Mouse (Mus musculus) liver, embryonic 15.5 days (tissue): ENCODE results near the gene Tagln3. TPM values are rescaled to one million over a fixed set of nuclear protein-coding genes. Genes with fewer than 3 reads are reported as not detected.

Experiments
- ATAC-seq: fragments of 200-750 bp; cut with Nextera tagmentation; 2 replicates; pipeline ENCODE4 v1.8.0; 2017; ENCODE audit warnings: moderate number of reproducible peaks, mild to moderate bottlenecking, moderate library complexity; ENCODE audit not compliant: insufficient read depth
- H3K27ac ChIP-seq: fragments of 300-500 bp; sonication (generic); replicated peaks from 2 replicates; pipeline ENCODE4 v1.5.1; 2015; ENCODE audit warnings: mild to moderate bottlenecking, inconsistent platforms
- H3K27me3 ChIP-seq: fragments of 300-500 bp; sonication (generic); 2 replicates; pipeline ENCODE4 v1.6.1; 2015; ENCODE audit warnings: mild to moderate bottlenecking, inconsistent platforms
- H3K36me3 ChIP-seq: fragments of 300-500 bp; sonication (generic); replicated peaks from 2 replicates; pipeline ENCODE4 v1.6.1; 2015; ENCODE audit warnings: moderate library complexity, mild to moderate bottlenecking, inconsistent platforms
- H3K4me1 ChIP-seq: fragments of 300-500 bp; sonication (generic); replicated peaks from 2 replicates; pipeline ENCODE4 v1.6.1; 2015; ENCODE audit warnings: inconsistent platforms
- H3K4me2 ChIP-seq: fragments of 300-500 bp; sonication (generic); 2 replicates; pipeline ENCODE4 v1.6.1; 2015; ENCODE audit warnings: moderate library complexity, mild to moderate bottlenecking, inconsistent platforms
- H3K4me3 ChIP-seq: fragments of 300-500 bp; sonication (generic); replicated peaks from 2 replicates; pipeline ENCODE4 v1.5.1; 2015; ENCODE audit warnings: mild to moderate bottlenecking, inconsistent platforms
- H3K9ac ChIP-seq: fragments of 300-500 bp; sonication (generic); 2 replicates; pipeline ENCODE4 v1.6.1; 2015; ENCODE audit warnings: moderate library complexity, mild to moderate bottlenecking, inconsistent platforms
- H3K9me3 ChIP-seq: fragments of 300-500 bp; sonication (generic); replicated peaks from 2 replicates; pipeline ENCODE4 v1.6.1; 2016; ENCODE audit warnings: inconsistent platforms
- WGBS: fragments of 180-500 bp; shearing (Covaris S2); methylation state at CpG from one replicate; pipeline ENCODE4 v1.1.7; 2015; ENCODE audit warnings: mixed read lengths; ENCODE audit not compliant: insufficient replicate concordance; 5-methylcytosine and 5-hydroxymethylcytosine counted together
- polyA plus RNA-seq: library from polyadenylated mRNA; unstranded; fragments of >200 nt; fragmentation: Nextera tagmentation; extraction: Ambion mirVana; gene quantifications from 2 replicates; pipeline ENCODE4 v1.2.1, GENCODE M21; 2015

Tagln3 gene
- polyA plus RNA-seq, 1 experiment from 2014 or later = 0.38 TPM

DNA sequence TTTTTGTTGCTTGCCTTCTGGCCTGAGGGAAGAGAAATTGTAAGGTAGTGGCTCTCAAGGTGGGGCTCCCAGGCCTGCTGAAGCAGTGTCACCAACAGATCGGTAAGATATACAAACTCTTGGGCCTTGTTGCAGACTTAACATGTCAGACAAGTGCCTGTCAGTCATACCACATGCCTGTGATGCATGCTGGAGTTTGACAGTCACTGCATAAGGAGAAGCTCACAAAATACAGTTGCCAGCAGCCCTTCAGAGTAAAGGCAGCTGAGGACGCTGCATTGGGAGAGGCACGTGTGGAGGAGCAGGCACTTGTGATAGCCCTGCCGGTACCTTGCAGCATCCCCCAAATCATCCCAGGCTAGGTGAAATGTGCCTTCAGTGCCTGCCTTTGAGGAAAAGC lies 6.1 kb downstream of the Tagln3 start:
- WGBS = 74% methylated on average over 4 of the region's 4 CpGs
- no peak overlapping the region for H3K9ac ChIP-seq
- H3K9me3 ChIP-seq = no peaks in the 10 kb centered on the region
- no peak for ATAC-seq
- no peak overlapping the region for H3K4me2 ChIP-seq
- no peaks in the 10 kb centered on the region for H3K4me1 ChIP-seq
- H3K27ac ChIP-seq = no peak overlapping the region
- H3K36me3 ChIP-seq = no peaks in the 10 kb centered on the region
- peaks cover 2% of the 10 kb centered on the region for H3K27me3 ChIP-seq
- no peak overlapping the region for H3K4me3 ChIP-seq

DNA sequence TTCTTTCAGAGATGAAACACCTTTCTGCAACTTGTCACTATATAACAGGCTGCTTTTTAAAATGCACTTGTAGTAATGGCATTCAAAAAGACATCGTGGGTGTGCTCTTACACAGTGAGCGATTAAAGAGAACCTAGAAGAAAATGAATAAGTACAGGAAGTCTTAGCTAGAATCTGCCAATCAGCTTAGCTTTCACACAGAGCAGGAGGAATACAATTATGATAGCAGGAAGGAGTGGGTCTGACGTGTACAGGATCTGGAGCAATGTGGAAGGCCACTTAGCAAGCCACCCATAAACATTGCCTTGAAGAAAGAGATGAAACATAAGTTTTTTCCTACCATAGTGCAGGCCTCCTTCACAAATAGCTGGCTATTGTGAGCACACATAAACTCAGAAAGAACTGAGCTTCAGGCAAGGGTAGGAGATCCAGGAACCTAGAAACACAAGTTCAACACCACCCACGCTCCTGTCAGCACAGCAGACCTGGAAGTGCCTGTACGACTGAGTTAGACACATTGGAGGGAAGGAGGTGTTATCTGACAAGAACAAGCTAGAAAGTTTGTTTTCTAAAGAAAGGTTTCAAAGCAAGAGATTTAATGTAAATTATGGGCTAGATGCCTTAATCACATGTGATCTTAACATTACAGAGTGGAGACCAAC lies 9.8 kb downstream of the Tagln3 start:
- no peak for ATAC-seq
- Histone ChIP-seq H3K9me3 (no peaks in the 10 kb centered on the region), H3K4me1 (no peaks in the 10 kb centered on the region), H3K27me3 (no peaks in the 10 kb centered on the region), H3K9ac (no peak overlapping the region), H3K36me3 (no peaks in the 10 kb centered on the region), H3K27ac (no peak overlapping the region), H3K4me2 (no peak overlapping the region), H3K4me3 (no peak overlapping the region)
- 58% methylated on average over 5 of the region's 5 CpGs for WGBS

DNA sequence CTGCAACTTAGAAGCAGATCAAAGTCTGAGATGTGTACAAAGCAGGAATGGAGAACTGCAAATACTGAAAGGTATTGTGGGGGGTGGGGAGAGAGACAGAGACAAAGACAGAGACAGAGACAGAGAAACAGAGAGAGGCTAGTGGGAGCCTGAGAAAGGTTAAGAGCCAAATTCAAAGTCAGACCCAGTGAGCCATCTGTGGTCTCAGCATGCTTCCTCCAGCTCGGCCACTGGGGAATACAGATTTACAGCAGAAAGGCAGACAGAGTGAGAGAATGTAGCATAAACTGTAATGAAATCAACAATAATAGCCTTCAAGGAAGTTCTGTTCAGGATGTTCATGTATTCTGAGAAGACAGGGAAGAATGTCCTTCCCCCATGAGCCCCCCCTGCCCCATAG lies 10.5 kb downstream of the Tagln3 start:
- Histone ChIP-seq H3K9me3 (no peaks in the 10 kb centered on the region), H3K9ac (no peak overlapping the region), H3K4me1 (no peaks in the 10 kb centered on the region), H3K4me3 (no peak overlapping the region), H3K27me3 (no peaks in the 10 kb centered on the region), H3K27ac (no peak overlapping the region), H3K4me2 (no peak overlapping the region), H3K36me3 (no peaks in the 10 kb centered on the region)
- 37% methylated on average over 1 of the region's 1 CpGs for WGBS
- no peak for ATAC-seq

DNA sequence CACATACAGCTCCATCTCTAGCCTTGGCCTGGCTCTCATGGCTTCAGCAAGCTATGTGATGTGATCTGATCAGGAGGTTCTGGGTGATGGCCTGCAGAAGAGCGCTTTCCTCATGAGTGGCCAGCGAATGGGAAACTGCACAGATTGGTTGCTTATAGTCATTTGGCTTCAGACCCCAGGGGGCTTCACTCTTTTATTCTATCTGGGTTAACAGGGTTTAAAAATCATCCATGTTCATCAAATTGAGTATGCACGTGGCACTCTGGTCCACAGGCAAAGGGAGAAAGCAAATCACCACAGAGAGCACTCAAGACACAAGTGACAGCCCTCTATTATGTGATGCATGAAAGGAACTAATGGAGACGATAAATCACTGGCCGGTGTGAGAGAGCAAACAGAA lies 11.1 kb downstream of the Tagln3 start:
- Histone ChIP-seq H3K27ac (no peak overlapping the region), H3K9me3 (no peaks in the 10 kb centered on the region), H3K4me1 (no peaks in the 10 kb centered on the region), H3K36me3 (no peaks in the 10 kb centered on the region), H3K9ac (no peak overlapping the region), H3K27me3 (no peaks in the 10 kb centered on the region), H3K4me3 (no peak overlapping the region), H3K4me2 (no peak overlapping the region)
- WGBS = 73% methylated on average over 5 of the region's 5 CpGs
- no peak for ATAC-seq

DNA sequence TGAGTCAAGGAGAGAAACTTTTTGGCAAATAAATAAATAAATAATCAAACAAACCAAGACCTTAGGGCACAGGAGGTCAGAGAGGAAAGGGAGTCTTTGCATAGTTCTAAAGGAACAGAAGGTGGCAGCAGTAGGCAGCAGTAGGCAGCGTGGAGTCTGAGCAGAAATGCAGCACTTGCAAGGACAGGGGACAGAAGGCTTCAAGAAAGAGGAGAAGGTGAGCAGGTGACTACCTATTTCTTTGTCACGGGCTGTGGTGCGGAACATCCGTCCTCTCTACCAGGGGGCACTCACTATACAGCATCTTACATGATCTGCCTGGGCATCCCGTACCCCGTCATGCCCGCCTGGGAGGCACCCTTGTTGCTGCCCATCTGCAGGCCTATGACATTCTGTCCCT lies 13.1 kb downstream of the Tagln3 start:
- Histone ChIP-seq H3K27me3 (no peaks in the 10 kb centered on the region), H3K4me2 (no peak overlapping the region), H3K4me1 (no peaks in the 10 kb centered on the region), H3K9ac (no peak overlapping the region), H3K9me3 (no peaks in the 10 kb centered on the region), H3K27ac (no peak overlapping the region), H3K4me3 (no peak overlapping the region), H3K36me3 (no peaks in the 10 kb centered on the region)
- 64% methylated on average over 7 of the region's 7 CpGs for WGBS
- ATAC-seq = no peak

DNA sequence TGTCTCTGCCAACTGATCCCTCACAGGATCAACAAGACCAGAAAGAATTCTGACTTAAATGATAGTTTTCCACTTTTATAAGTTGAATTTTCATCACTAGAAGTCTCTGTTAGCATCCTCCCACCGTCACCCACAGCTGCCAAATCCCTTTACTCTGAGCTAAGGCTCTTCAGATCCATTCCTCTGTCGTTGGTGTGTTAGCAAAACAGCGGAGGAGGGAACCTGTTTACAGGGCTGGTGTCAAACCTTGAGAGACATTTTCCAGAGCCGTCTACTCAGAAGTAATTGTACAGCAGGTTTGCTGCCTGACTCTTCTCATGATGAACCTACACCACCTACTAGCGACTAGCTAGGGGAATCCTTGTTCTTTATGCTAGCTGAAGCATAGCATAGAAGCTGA lies 25.1 kb downstream of the Tagln3 start:
- Histone ChIP-seq H3K4me1 (no peaks in the 10 kb centered on the region), H3K9me3 (no peaks in the 10 kb centered on the region), H3K27ac (no peak overlapping the region), H3K36me3 (no peaks in the 10 kb centered on the region), H3K27me3 (no peaks in the 10 kb centered on the region), H3K9ac (no peak overlapping the region), H3K4me3 (no peak overlapping the region), H3K4me2 (no peak overlapping the region)
- 57% methylated on average over 5 of the region's 5 CpGs for WGBS
- no peak for ATAC-seq

DNA sequence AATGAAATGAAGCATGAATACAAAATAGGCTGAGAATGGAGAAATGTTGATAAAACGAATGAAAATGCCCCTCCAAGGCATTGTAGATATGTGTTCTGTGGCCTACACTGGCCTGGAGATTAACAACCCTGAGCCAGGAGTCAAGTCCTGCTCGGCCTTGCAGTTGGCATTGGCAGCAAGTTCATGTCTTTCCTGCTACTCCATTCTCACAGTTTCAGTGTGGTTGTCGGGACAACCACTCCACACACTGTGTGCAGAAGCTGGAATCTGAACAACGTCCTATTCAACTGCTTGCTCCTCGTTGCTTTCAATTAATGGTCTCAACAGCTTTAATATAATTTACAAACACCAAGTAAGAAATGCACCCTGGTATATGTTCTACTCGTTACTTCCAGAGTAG lies 26.4 kb downstream of the Tagln3 start:
- Histone ChIP-seq H3K9me3 (no peaks in the 10 kb centered on the region), H3K4me3 (no peak overlapping the region), H3K9ac (no peak overlapping the region), H3K27ac (no peak overlapping the region), H3K4me2 (no peak overlapping the region), H3K27me3 (no peaks in the 10 kb centered on the region), H3K36me3 (no peaks in the 10 kb centered on the region), H3K4me1 (no peaks in the 10 kb centered on the region)
- ATAC-seq = no peak
- 62% methylated on average over 6 of the region's 6 CpGs for WGBS

DNA sequence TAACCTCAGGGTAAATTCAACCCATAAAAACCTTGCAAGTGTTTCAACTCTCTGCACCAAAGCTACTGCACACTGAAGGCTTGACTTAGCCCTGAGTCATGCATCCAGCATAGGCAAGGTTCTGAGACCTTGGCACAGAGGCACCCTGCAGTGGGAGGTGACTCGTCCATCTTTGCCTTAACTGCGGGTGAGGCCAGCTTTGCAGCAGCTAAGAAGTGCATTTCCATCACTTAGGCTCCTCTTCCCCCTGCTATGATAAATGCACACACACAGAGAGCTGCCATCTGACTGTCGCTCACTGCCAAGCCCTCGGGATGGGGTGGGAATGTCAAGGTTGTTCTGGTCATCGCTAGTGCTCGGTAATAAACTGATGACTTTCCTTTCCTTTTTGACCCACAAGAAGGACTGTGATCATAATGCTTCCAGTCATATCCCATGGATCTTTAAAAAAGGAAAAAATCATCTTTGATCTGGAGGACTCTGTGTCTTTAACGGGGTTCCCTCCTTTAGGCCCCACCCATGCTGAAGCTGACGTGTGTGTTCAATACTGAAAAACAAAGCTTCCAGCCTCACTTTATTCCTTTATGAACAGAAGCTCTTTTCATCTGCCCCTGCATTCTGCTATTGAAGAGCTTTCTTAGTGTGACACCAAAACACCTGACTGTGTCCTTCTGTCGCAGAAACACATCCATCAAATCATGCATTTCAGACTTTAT lies 28.8 kb downstream of the Tagln3 start:
- no peak for ATAC-seq
- Histone ChIP-seq H3K4me2 (no peak overlapping the region), H3K4me1 (no peaks in the 10 kb centered on the region), H3K36me3 (no peaks in the 10 kb centered on the region), H3K4me3 (no peak overlapping the region), H3K9ac (no peak overlapping the region), H3K9me3 (no peaks in the 10 kb centered on the region), H3K27ac (no peak overlapping the region), H3K27me3 (no peaks in the 10 kb centered on the region)
- 69% methylated on average over 9 of the region's 9 CpGs for WGBS

DNA sequence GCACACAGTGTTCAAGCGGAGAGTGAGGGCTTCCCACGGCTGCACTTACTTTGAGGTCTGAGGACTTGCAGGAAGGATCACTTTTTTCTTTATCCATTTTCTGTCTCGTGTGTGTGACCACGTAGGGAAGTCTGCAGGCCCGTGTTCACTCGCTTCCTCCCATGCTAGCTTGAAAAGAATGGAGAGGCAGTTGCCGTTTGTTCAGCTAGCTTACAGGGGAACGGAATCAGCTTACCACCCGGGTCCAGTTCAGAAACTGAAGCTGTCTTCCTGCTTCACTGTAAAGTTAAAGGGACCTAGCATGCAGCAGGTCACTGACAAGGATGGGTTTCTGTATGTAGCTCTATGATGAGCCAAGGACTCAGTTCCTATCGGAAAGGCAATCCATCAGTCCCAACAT lies 30.9 kb downstream of the Tagln3 start, which contains the start of gene Tmprss7:
Gene Tmprss7, minus strand, starts transcription at position 101 of the 400 bp plus-strand sequence.
- H3K4me1 ChIP-seq = no peaks in the 10 kb centered on the region
- H3K36me3 ChIP-seq = no peaks in the 10 kb centered on the region
- no peaks in the 10 kb centered on the region for H3K27me3 ChIP-seq
- no peak within 1 kb of the TSS for H3K9ac ChIP-seq
- H3K4me2 ChIP-seq = no peak within 1 kb of the TSS
- H3K27ac ChIP-seq = no peak within 1 kb of the TSS
- H3K4me3 ChIP-seq = no peak within 1 kb of the TSS
- 41% methylated on average over 10 of the region's 10 CpGs for WGBS
- no peaks in the 10 kb centered on the region for H3K9me3 ChIP-seq
- ATAC-seq = no peak

DNA sequence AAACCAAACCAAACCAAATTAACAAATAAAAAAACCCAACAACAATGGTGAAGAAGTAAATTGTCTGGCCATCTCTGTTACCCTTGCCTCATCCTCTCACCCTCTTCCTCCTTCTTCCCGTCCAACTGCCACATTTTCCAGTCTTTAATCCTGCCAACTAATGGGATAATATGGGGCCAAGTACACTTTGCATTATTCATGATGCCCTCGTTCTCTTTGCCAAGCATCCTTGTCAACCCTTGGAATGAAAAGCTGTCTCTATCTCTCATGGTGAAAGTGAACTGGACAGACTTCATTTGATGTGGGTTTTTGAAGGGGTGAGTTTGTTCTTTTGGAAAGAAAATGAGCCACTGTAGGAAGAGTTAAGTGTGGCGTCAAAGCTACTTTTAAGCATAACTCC lies 31.6 kb downstream of the Tagln3 start:
- H3K27me3 ChIP-seq = no peaks in the 10 kb centered on the region
- no peak overlapping the region for H3K4me3 ChIP-seq
- no peak overlapping the region for H3K27ac ChIP-seq
- H3K4me2 ChIP-seq = no peak overlapping the region
- no peaks in the 10 kb centered on the region for H3K4me1 ChIP-seq
- no peak for ATAC-seq
- no peaks in the 10 kb centered on the region for H3K9me3 ChIP-seq
- no peak overlapping the region for H3K9ac ChIP-seq
- 55% methylated on average over 3 of the region's 3 CpGs for WGBS
- no peaks in the 10 kb centered on the region for H3K36me3 ChIP-seq

DNA sequence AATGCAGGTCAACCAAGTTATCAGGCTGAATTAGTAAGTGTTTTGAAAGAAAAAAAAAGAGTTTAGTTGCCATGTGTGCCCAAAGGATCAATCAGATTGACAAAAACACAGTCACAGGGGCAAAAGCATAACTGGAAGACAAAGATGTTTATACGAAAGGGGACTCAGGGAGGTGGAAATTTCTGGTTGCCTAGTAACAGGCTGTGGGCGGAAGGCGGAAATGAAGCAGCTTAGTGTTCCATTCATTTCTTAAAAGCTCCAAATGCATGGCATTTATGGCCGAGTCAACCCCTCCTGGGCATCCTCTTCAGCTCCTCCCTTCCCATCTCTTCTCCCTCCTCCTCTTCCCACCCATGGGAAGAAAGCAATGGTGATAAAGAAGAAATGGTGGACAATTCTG lies 34.2 kb downstream of the Tagln3 start:
- Histone ChIP-seq H3K9me3 (no peaks in the 10 kb centered on the region), H3K9ac (no peak overlapping the region), H3K36me3 (no peaks in the 10 kb centered on the region), H3K4me1 (no peaks in the 10 kb centered on the region), H3K4me2 (no peak overlapping the region), H3K27me3 (no peaks in the 10 kb centered on the region), H3K27ac (no peak overlapping the region), H3K4me3 (no peak overlapping the region)
- no peak for ATAC-seq
- 46% methylated on average over 4 of the region's 4 CpGs for WGBS

DNA sequence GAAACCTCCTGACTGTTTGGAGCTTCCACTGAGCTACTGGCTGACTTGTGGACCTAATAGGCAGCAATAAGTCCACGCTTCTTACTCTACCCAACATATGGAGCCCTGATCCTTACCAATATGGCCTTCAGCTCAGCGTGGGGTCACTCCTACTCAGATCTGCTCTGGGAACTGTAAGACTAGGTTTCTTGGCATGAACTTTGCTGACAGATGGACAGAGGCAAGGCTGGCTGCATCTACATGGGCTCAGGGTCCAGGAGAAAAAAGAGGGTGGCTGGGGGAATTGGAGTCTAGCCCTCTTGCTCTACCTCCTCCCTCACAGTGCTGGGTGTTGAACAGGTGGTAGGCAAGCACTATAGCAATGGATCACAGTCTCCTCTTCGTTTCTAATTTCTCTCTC lies 37.6 kb downstream of the Tagln3 start:
- Histone ChIP-seq H3K4me2 (no peak overlapping the region), H3K9ac (no peak overlapping the region), H3K4me3 (no peak overlapping the region), H3K4me1 (no peaks in the 10 kb centered on the region), H3K36me3 (no peaks in the 10 kb centered on the region), H3K27me3 (no peaks in the 10 kb centered on the region), H3K27ac (no peak overlapping the region), H3K9me3 (no peaks in the 10 kb centered on the region)
- 58% methylated on average over 3 of the region's 3 CpGs for WGBS
- ATAC-seq = no peak
